Mouse (Mus musculus) CH12.LX (cell line): ENCODE measurements around the gene Tmx2.

Experiments used
- CHD2 ChIP-seq: IDR thresholded peaks from 2 replicates; pipeline ENCODE4 v1.6.1; 2011; ENCODE audit warnings: low read length, improper control_type of control experiment
- CTCF ChIP-seq, 2 experiments: IDR thresholded peaks in 1 of 2; conservative IDR thresholded peaks in 1 of 2; 2 replicates each; pipeline ENCODE4 v1.5.1; 2011 to 2012; ENCODE audit warnings: low read depth in 2 of 2, low read length in 2 of 2, improper control_type of control experiment in 1 of 2, inconsistent platforms in 1 of 2, mild to moderate bottlenecking in 1 of 2, moderate library complexity in 1 of 2
- E2F4 ChIP-seq: IDR thresholded peaks from 2 replicates; pipeline ENCODE4 v1.6.1; 2011; ENCODE audit warnings: low read depth, low read length, improper control_type of control experiment; ENCODE audit not compliant: insufficient replicate concordance
- ELF1 ChIP-seq: IDR thresholded peaks from 2 replicates; pipeline ENCODE4 v1.6.1; 2014; ENCODE audit warnings: low read depth, mild to moderate bottlenecking, inconsistent platforms, low read length, improper control_type of control experiment
- EP300 ChIP-seq: IDR thresholded peaks from 2 replicates; pipeline ENCODE4 v1.6.1; 2011; ENCODE audit warnings: low read length, improper control_type of control experiment
- HCFC1 ChIP-seq: IDR thresholded peaks from 2 replicates; pipeline ENCODE4 v1.6.1; 2012; ENCODE audit warnings: low read depth, mild to moderate bottlenecking, inconsistent platforms, low read length, improper control_type of control experiment
- MAX ChIP-seq: IDR thresholded peaks from 2 replicates; pipeline ENCODE4 v1.6.1; 2011; ENCODE audit warnings: low read length, improper control_type of control experiment
- MEF2A ChIP-seq: IDR thresholded peaks from 2 replicates; pipeline ENCODE4 v1.6.1; 2014; ENCODE audit warnings: low read depth, mild to moderate bottlenecking, inconsistent platforms, low read length, improper control_type of control experiment, borderline replicate concordance
- NELFE ChIP-seq: IDR thresholded peaks from 2 replicates; pipeline ENCODE4 v1.6.1; 2011; ENCODE audit warnings: low read depth, low read length, improper control_type of control experiment
- POLR2A ChIP-seq: IDR thresholded peaks from 2 replicates; pipeline ENCODE4 v1.6.1; 2011; ENCODE audit warnings: low read depth, mild to moderate bottlenecking, improper control_type of control experiment, low read length
- POLR2AphosphoS2 ChIP-seq: IDR thresholded peaks from 2 replicates; pipeline ENCODE4 v1.6.1; 2011; ENCODE audit warnings: low read depth, low read length, improper control_type of control experiment
- SMC3 ChIP-seq: IDR thresholded peaks from 2 replicates; pipeline ENCODE4 v1.6.1; 2011; ENCODE audit warnings: low read depth, low read length, improper control_type of control experiment
- USF2 ChIP-seq: conservative IDR thresholded peaks from 2 replicates; pipeline ENCODE4 v1.6.1; 2011; ENCODE audit warnings: low read depth, low read length, improper control_type of control experiment
- ZC3H11A ChIP-seq: IDR thresholded peaks from 2 replicates; pipeline ENCODE4 v1.6.1; 2012; ENCODE audit warnings: low read depth, mild to moderate bottlenecking, inconsistent platforms, low read length, improper control_type of control experiment

DNA sequence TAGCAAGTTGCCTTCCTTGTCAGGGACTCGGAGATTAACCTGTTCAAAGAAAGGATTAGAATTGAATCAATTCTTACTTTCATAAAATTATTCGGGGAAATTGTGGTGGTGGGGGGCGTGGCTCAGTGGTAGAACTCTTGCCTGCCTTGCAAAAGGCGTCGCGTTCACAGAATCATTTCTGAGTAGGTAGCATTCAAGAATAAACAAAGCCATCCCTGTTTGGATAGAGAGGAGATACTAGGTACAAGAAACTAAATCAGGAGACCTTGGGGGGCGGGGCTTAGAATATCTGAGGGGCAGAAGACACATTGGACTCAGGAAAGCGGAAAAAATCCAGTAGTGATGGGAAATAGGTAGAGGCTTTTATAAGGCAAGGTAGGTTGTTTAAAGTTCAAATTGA is at the start of gene Tmx2:
- TF ChIP-seq EP300: no peak
- TF ChIP-seq CTCF (conservative IDR thresholded peaks at IDR 0.05 in 1 of 2, IDR thresholded peaks at IDR 0.05 in 1 of 2; ENCODE audit: low read depth in 2 of 2, low read length in 2 of 2): no peak
- no peak for TF ChIP-seq POLR2AphosphoS2
- TF ChIP-seq ZC3H11A: no peak
- TF ChIP-seq MEF2A: no peak
- TF ChIP-seq CHD2: no peak
- TF ChIP-seq USF2: no peak
- TF ChIP-seq MAX: no peak
- TF ChIP-seq ELF1: no peak
- no peak for TF ChIP-seq POLR2A
- TF ChIP-seq SMC3: no peak
- no peak for TF ChIP-seq NELFE
- TF ChIP-seq HCFC1: no peak
- TF ChIP-seq E2F4: no peak
